Mouse (Mus musculus) embryo, embryonic 10 days (tissue): ENCODE measurements around the gene Pdcd10.
A peak's percentile ranks its signal among the peaks of the same experiment; 100 is the strongest.

Source experiments
- DNase-seq: peaks from one replicate; pipeline ENCODE4 v3.0.0-alpha.2; 2015; ENCODE audit warnings: low spot score

Pdcd10 gene

GRCm38 (mm10) chr3:75556695-75557291 is at the start of gene Pdcd10:
Gene Pdcd10 (minus strand): TSS chr3:75556856.
- peak; percentile 100 for DNase-seq

DNA sequence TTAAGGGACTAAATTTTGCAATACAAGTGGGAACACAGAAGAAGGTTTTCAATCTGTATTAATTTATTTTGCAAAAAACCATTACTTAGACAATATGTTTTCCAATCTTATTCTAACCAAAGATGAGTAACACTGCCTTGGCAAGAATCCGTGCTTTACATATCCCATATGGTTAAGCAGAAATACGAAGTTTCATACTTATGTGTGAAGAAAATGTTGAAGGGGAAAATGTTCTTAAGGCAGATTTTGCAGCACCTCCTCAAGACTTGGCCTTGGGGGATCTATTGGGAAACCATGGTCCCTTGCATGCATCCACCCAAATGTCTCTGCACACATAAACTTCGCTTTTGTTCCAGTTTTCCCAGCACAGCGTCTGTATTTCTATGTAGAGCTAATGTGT is 28.2 kb upstream of the Pdcd10 start:
- DNase-seq = no peak

GRCm38 (mm10) chr3:75583293-75583692 is 26.6 kb upstream of the Pdcd10 start:
- no peak for DNase-seq

GRCm38 (mm10) chr3:75579352-75579751 is 22.7 kb upstream of the Pdcd10 start:
- peak; percentile 20 for DNase-seq

- no peak for DNase-seq
Observed at GRCm38 (mm10) chr3:75575582-75575981, 18.9 kb upstream of the Pdcd10 start.

GRCm38 (mm10) chr3:75574074-75574473 is 17.4 kb upstream of the Pdcd10 start:
- DNase-seq = no peak

DNA sequence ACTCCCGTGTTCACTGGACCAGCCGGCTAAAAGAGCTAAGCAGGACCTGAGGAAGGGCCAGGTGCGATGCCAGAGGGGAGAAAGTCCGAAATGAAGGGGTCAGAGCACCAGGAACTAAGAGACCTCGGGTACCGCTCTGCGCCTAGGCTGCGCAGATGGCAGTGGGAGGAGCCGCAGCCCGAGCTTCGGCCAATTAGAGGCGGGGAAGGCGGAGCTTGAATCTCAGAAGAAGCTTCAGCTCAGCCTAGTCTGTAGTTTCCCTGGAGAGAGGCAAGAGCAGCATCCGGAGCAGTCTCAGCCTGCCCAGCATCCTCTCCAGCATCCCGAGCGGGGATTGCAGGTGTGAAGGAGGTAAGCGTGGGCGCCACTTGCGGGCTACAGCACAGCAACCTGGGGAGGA is 636 bp upstream of the Pdcd10 start, which contains the start of gene Serpini1:
Gene Serpini1 (plus strand): TSS at position 256 of the 400 bp plus-strand sequence.
- DNase-seq = peak; percentile 92

DNA sequence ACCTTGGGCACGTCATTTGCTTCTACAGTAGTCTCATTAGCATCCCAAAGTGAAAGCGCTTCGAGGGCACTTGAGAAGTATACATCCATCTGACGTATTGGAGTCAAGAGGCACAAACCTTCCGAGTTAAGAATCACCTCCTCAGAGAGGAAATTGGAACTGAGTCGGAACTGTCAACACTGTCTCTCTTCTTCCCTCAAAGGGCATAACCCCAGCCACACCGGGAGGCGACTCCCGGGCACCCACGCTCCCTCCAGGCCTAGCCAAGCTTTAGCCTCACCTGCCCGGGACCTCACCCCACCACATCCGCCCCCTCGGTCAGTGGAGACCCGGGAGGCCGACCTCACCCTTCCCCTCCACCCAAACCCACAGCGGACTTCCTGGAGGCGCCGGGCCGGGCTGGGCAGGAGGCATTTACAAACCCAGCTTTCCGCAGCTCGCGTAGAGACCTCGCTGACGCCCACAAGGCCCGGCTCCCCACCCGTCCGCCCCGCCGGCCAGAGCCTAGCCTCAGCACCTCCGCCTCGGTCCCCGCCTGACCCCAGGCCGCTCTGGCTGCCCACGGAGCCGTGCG is 448 bp downstream of the Pdcd10 start:
- DNase-seq = peak; percentile 12

GRCm38 (mm10) chr3:75551248-75551647 is 5.4 kb downstream of the Pdcd10 start:
- DNase-seq = no peak

- DNase-seq = no peak
Observed at GRCm38 (mm10) chr3:75544287-75544686, 12.4 kb downstream of the Pdcd10 start.

DNA sequence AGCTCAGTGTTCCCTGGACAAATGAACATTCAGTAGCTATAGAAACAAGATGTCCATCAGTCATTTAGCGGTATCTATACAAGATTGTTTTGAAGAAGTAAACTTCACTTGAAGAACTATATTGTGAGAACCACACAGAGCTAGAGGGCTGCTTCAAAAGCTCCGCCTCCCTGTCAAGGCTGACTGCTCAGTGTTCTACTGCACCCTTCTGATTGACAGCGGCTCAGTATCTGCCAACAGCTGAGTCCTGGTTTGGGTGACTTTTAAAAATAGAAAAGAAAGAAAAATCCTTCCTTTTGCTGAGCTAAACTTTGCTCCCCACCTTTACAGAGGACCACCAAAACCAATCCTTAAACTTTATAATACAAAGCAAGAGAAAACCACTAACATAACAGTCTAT is 13.8 kb downstream of the Pdcd10 start:
- DNase-seq = peak; percentile 19

- no peak for DNase-seq
Observed at GRCm38 (mm10) chr3:75541259-75541658, 15.4 kb downstream of the Pdcd10 start.

DNA sequence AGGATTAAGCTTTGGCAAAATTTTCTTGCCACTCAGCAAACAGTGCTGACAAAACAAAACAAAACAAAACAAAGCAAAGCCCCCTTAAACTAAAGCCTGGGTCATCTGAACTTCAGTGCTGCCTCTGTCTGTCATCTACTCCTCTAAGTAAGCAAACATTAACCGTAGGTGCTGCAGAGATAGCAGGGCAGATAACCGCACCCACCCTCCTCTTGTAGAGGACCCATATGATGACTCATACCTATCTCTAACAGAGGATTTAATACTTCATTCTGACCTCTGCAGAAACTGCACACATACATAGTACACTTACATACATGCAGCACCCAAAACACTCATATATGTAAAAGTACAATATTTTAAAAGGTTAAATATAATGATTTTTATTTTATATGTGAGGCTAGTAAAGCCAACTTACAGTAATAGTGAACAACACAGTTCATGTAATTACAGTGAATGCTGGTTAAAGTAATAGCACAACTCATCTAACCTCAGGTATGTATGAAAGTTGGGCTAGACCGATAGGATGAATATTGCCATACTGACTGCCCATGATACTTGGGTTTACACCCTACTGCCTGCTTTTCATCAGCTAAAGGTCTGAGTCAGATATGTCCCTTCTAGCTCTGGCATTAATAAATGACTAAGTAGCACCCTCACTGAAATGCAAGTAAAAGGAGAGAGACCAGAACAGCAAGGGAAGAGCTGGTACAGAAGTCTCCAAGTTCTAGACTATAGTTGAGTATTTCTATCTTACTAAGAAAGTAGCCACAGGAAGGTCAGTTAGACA is 22.4 kb downstream of the Pdcd10 start:
- DNase-seq = no peak

DNA sequence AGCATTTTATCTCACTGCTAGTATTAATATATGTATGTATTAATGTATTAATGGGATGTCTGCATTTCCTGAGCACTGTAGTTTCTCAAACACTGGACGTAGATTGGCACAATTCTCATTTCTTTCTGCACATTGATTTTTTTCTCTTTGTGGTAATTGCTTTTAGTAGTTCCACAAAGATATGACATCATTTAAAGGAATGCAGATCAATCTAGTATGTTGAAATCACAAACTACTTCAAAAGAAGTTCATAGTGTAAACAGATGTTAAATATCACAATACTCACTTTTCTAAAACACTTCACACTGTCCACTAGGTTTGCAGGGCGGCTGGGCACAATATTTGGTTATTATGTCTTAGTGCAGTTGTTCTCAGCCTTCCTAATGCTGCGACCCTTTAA is 25.6 kb downstream of the Pdcd10 start:
- no peak for DNase-seq

DNA sequence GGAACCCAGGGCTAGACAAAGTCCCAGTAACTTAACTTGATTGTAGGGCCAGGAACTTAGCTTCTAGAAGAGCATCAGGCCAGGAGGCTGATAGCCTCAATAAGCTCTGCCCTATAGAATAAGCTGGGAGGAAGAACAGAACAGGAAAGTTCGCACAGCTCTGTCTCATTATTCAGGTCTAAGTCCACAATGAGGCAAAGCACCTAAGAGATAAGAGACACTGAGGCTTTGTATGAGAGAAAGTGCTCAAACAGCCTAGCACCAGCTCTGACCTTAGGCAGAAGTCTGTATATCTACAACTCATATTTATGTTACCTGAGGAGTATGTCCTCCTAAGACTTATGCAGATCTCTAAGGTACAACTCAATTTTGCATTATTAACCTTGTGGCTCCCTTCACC is 34.1 kb downstream of the Pdcd10 start:
- DNase-seq = no peak

DNA sequence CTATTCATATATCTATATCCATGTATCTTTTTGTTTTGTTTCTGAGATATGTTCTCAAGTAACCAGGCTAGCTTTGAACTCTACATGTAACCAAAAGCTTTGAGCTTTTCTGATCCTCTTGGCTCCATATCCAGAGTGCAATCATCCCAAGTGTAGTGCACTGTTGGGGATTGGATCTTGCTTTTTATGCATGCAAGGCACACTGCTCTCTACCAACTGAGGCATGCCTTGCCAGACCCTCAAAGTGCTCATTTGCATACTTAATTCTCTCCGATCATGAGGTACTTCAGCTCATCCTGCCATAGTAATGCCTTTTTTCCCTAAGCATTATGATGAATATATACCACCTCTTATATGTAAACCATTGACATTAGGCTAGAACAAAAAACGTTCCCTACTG is 35.3 kb downstream of the Pdcd10 start:
- no peak for DNase-seq

DNA sequence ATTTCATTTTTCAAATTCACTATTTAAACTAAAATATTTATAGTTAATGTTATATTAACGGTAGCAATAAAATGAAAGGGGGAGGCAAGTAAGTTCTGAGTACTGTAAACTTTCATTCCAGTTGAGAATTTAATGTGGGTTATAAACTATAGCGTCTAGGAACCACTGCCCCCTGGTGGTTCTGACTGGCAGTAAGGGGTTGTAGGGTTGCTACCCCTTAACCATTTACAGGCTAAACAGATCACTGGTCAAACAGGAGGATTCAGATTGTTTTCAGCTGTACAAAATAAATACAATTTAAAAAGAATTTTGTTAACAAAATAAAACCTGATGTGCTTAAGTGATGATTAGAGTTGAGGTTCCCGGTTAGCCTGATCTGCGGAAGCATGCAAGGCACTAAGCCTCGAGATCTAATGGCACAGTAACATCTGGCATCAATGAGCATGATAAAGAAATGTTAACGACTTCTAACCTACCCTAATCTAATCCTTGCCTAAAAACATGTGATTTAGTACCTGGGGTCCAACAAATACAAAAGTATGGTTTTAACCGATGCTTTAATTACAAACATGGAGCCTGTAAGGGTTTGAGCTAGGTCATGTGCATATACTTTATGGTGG is 38.9 kb downstream of the Pdcd10 start:
- DNase-seq = peak; percentile 48

DNA sequence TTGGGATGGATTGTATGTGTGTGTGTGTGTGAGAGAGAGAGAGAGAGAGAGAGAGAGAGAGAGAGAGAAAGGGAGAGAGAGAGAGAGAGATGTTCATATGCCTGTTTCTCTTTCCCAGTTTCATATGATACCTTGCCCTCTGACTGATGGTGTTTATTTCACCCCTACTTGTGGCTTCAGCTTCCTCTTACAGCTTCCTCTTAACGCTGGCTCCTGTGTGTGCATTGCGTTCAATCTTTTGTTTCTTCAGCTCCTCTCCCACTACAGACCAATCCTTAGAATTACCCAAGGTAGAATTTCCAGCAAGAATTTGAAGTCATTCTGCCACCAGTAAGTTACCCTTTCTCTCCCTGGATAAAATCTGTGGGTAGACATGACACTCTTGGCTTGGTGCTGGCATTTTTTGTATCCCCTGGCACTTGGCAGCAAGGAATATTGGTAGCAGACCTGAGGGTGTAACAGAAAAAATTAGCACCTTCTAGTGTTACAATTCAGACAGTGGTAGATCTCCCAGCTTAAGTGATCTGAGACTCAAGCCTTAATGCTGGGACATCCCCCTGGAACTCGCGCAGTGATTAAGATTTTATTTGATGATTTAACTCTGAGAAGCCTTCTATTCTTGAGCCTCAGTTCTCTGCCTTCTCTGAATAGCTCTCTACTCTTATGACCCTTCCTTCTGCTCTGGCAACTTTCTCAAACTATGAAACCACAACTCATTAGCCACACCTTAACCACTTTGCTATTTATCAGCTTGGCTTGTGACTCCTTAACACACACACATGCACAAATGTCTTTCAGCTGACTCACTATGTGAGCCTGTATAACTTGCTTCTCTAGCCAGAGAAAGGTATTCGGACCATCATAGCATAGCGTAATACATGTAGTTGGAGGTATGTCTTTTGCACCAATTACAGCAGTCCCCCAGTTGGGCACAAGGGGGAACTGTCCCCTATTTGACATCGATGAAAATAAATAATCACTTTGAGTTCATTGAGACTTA is 57.4 kb downstream of the Pdcd10 start:
- no peak for DNase-seq

DNA sequence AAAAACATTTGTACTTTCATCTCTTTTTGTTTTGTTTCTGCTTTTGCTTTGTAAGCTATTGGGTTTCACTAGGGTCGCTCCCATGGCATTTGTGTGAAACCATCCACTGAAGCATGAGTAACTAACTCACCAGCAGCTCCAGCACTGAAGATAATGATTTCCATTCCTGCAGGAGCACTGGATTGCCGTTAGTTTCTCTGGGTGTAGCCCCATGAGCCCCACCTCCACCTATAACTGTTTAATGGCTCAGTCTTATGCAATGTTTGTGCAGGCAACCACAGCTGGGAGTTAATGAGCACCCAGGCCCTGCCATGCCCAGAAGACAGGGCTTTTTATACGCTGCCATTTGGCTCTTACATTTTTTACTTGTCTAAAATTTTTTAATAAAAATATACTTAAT is 63.7 kb downstream of the Pdcd10 start:
- DNase-seq = no peak

GRCm38 (mm10) chr3:75482056-75482455 is 74.6 kb downstream of the Pdcd10 start, which contains the start of gene Wdr49:
Gene Wdr49 (minus strand): TSS chr3:75482156.
- DNase-seq = no peak

DNA sequence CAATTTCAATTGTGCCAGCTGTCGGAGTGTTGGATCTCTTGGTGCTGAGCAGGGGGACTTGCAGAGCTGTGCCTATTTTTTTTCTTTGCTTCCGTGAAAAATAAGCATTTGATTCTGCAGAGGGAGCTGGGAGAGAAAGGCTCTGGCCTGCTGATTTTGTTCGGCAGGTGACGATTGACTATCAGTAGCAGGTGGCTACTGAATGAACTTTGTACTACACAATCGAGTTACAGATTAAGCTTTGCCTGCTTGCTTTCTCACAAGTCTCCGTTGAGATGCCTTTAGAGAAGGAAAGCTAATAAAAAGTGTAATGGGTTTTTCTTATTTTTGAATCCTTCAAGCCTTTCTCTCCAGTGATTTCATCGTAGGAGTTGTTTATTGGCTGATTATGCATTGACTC is 81.5 kb downstream of the Pdcd10 start:
- DNase-seq = no peak

GRCm38 (mm10) chr3:75474657-75475056 is 82.0 kb downstream of the Pdcd10 start:
- no peak for DNase-seq
